Comparison of ENCODE assay signal across 25 mouse cellular contexts in genomic region chr3:121875072-121875471, GRCm38 (mm10). TPM values are rescaled to one million over a fixed set of nuclear protein-coding genes. Genes with fewer than 3 reads are reported as not detected.
DNase-seq lines count a peak whose midpoint lies in the region; ATAC-seq and TF ChIP-seq lines count a peak whose summit lies in the region.
"Had no signal": no experiment of that assay in that cellular context is flagged by ENCODE, and none has a peak within 500 bp of the region (broad histone marks: within the 10 kb centered on the region; RNA-seq: fewer than 3 reads in every experiment).

No protein-coding gene starts in this region.

- no peaks in the 10 kb centered on the region for H3K4me1 ChIP-seq in kidney, embryonic 16.5 days (ENCODE audit: insufficient read depth, low read length)
- peaks cover 4% of the 10 kb centered on the region; the same call in 1 of the 2 replicates for H3K4me1 ChIP-seq in intestine, embryonic 16.5 days (ENCODE audit: control insufficient read depth, insufficient read depth, low read length)
- no peaks in the 10 kb centered on the region; the same call in 1 of the 2 replicates for H3K4me1 ChIP-seq in stomach, postnatal 0 days (replicated peaks; ENCODE audit: control insufficient read depth, insufficient read depth)
- H3K4me1 ChIP-seq: embryonic facial prominence, embryonic 10.5 days; heart, embryonic 10.5 days; limb, embryonic 13.5 days; neural tube, embryonic 13.5 days had no signal

- no peak overlapping the region for H3K4me2 ChIP-seq in kidney, embryonic 16.5 days (replicated peaks; ENCODE audit: low read depth, low read length)
- H3K4me2 ChIP-seq in intestine, embryonic 16.5 days (ENCODE audit: low read depth, low read length), result no peak overlapping the region
- no peak overlapping the region for H3K4me2 ChIP-seq in stomach, postnatal 0 days (replicated peaks; ENCODE audit: low read depth)
- H3K4me2 ChIP-seq: hindbrain, embryonic 14.5 days; limb, embryonic 13.5 days; neural tube, embryonic 13.5 days had no signal

- intact Hi-C loops in left cerebral cortex, postnatal 36 days (cut with DNase I), result no loop called here

- 0 out of 2 replicates have a peak, but pooled peaks have one; percentile 7 for TF ChIP-seq CTCF in stomach, postnatal 0 days (IDR thresholded peaks at IDR 0.05; ENCODE audit: low read depth)

- H3K9me3 ChIP-seq in kidney, embryonic 16.5 days (ENCODE audit: low read length), result no peaks in the 10 kb centered on the region
- no peaks in the 10 kb centered on the region for H3K9me3 ChIP-seq in intestine, embryonic 16.5 days (ENCODE audit: control insufficient read depth, low read length)
- no peaks in the 10 kb centered on the region for H3K9me3 ChIP-seq in stomach, postnatal 0 days (ENCODE audit: control insufficient read depth, low read length)
- H3K9me3 ChIP-seq: embryonic facial prominence, embryonic 10.5 days; heart, embryonic 10.5 days; limb, embryonic 13.5 days; midbrain, embryonic 10.5 days; neural tube, embryonic 13.5 days had no signal

- no peak overlapping the region for H3K9ac ChIP-seq in kidney, embryonic 16.5 days (replicated peaks; ENCODE audit: low read length)
- no peak overlapping the region for H3K9ac ChIP-seq in intestine, embryonic 16.5 days (ENCODE audit: low read depth, low read length)
- H3K9ac ChIP-seq in stomach, postnatal 0 days (ENCODE audit: low read length), result no peak overlapping the region
- H3K9ac ChIP-seq: hindbrain, embryonic 14.5 days; limb, embryonic 13.5 days; neural tube, embryonic 13.5 days had no signal

- ATAC-seq in kidney, embryonic 16.5 days (ENCODE audit: low FRiP score, low TSS enrichment), result no peak
- ATAC-seq in intestine, embryonic 16.5 days, result peak; percentile 70
- peak; percentile 75 for ATAC-seq in stomach, postnatal 0 days (ENCODE audit: low FRiP score, low TSS enrichment)
- ATAC-seq: forebrain, embryonic 16.5 days; inflammation-experienced regulatory T-cells, adult 6 months; midbrain, embryonic 16.5 days had no signal

- TF ChIP-seq EP300 in stomach, postnatal 0 days (optimal IDR thresholded peaks at IDR 0.05), result no peak

- no peaks in the 10 kb centered on the region for H3K36me3 ChIP-seq in kidney, embryonic 16.5 days (ENCODE audit: insufficient read depth, low read length)
- H3K36me3 ChIP-seq in intestine, embryonic 16.5 days (ENCODE audit: control insufficient read depth, insufficient read depth, low read length), result no peaks in the 10 kb centered on the region
- H3K36me3 ChIP-seq in stomach, postnatal 0 days (ENCODE audit: control insufficient read depth, insufficient read depth, low read length), result no peaks in the 10 kb centered on the region
- H3K36me3 ChIP-seq: embryonic facial prominence, embryonic 10.5 days; heart, embryonic 10.5 days; limb, embryonic 13.5 days; midbrain, embryonic 10.5 days; neural tube, embryonic 13.5 days had no signal

- peak; percentile 33 for DNase-seq in adrenal gland, postnatal 10 days
- DNase-seq in adrenal gland, adult 8-10 months, result no peak
- peak; percentile 85 for DNase-seq in kidney, adult 9 months
- DNase-seq in stomach, postnatal 0 days (ENCODE audit: low spot score), result no peak
- DNase-seq in left cerebral cortex, postnatal 36 days (ENCODE audit: low spot score in 2 of 2), result no peak
- DNase-seq: cerebellum, adult 9-10 months; gastrocnemius, postnatal 36 days; heart, postnatal 4 days; lung, adult 18-20 months; lung, postnatal 10 days; retina, postnatal 1 day; right cerebral cortex, postnatal 25 days; thymus, postnatal 25 days had no signal

- no peak overlapping the region for H3K4me3 ChIP-seq in kidney, embryonic 16.5 days (ENCODE audit: low read length)
- H3K4me3 ChIP-seq in intestine, embryonic 16.5 days (ENCODE audit: low read length), result no peak overlapping the region
- no peak overlapping the region for H3K4me3 ChIP-seq in stomach, postnatal 0 days (ENCODE audit: low read depth, low read length)
- H3K4me3 ChIP-seq: embryonic facial prominence, embryonic 10.5 days; heart, embryonic 10.5 days; limb, embryonic 13.5 days; midbrain, embryonic 10.5 days; myocyte; neural tube, embryonic 13.5 days had no signal

- H3K27ac ChIP-seq in kidney, embryonic 16.5 days (ENCODE audit: low read length), result no peak overlapping the region
- H3K27ac ChIP-seq in intestine, embryonic 16.5 days (ENCODE audit: low read length), result no peak overlapping the region
- no peak overlapping the region for H3K27ac ChIP-seq in stomach, postnatal 0 days (replicated peaks)
- H3K27ac ChIP-seq: embryonic facial prominence, embryonic 10.5 days; heart, embryonic 10.5 days; hindbrain, embryonic 14.5 days; limb, embryonic 13.5 days; midbrain, embryonic 10.5 days; neural tube, embryonic 13.5 days had no signal

- WGBS in kidney, embryonic 16.5 days, result 71% methylated on average over 4 of the region's 4 CpGs
- 77% methylated on average over 4 of the region's 4 CpGs for WGBS in intestine, embryonic 16.5 days
- WGBS in stomach, postnatal 0 days, result 57% methylated on average over 4 of the region's 4 CpGs

- H3K27me3 ChIP-seq in kidney, embryonic 16.5 days (ENCODE audit: insufficient read depth, low read length), result no peaks in the 10 kb centered on the region
- no peaks in the 10 kb centered on the region for H3K27me3 ChIP-seq in intestine, embryonic 16.5 days (replicated peaks; ENCODE audit: control insufficient read depth, insufficient read depth, low read length)
- H3K27me3 ChIP-seq in stomach, postnatal 0 days (ENCODE audit: control insufficient read depth, insufficient read depth, low read length), result no peaks in the 10 kb centered on the region
- H3K27me3 ChIP-seq: limb, embryonic 13.5 days; neural tube, embryonic 13.5 days had no signal

RNA-seq across cellular contexts. Expression of gene Abcd3, which starts 60.0 kb away (rescaled TPM):
- 100 to 1,000 TPM; 170 to 171 TPM for total RNA-seq in adrenal gland, postnatal 10 days (2021)
- 10 to 100 TPM; 73.7 to 90.3 (median 78.7) TPM for total RNA-seq in adrenal gland, adult 8-10 months (2022)
- 77.1 and 82.6 TPM in 2 replicates for polyA plus RNA-seq in kidney, embryonic 16.5 days (2015; fragmentation: Nextera tagmentation; extraction: Ambion mirVana)
- 63.1 and 66.5 TPM in 2 replicates for polyA plus RNA-seq in intestine, embryonic 16.5 days (2015; fragmentation: Nextera tagmentation; extraction: Ambion mirVana)
- polyA plus RNA-seq in stomach, postnatal 0 days (2015; fragmentation: Nextera tagmentation; extraction: Ambion mirVana), result 115 and 118 TPM in 2 replicates
- total RNA-seq in left cerebral cortex, postnatal 36 days (2021), result 10 to 100 TPM; 46.4 to 53.1 TPM

Comparison
In these comparisons a context has a peak if more than half of its experiments do, and no peak if none do; other contexts are left out.
1. DNase-seq: peak in adrenal gland, postnatal 10 days (single experiment) and kidney, adult 9 months (single experiment); none in adrenal gland, adult 8-10 months (single experiment), stomach, postnatal 0 days (single experiment) and left cerebral cortex, postnatal 36 days (0 of 2).